Mouse (Mus musculus) heart, postnatal 0 days (tissue): Measurements from ENCODE around the gene Ceacam16.

Experiments
- CTCF ChIP-seq: IDR thresholded peaks from 2 replicates; pipeline ENCODE4 v1.5.1; 2016; ENCODE audit warnings: antibody characterized with exemption, control low read depth, low read depth
- EP300 ChIP-seq: IDR thresholded peaks from 2 replicates; pipeline ENCODE4 v1.6.1; 2016; ENCODE audit warnings: antibody characterized with exemption, low read depth

DNA sequence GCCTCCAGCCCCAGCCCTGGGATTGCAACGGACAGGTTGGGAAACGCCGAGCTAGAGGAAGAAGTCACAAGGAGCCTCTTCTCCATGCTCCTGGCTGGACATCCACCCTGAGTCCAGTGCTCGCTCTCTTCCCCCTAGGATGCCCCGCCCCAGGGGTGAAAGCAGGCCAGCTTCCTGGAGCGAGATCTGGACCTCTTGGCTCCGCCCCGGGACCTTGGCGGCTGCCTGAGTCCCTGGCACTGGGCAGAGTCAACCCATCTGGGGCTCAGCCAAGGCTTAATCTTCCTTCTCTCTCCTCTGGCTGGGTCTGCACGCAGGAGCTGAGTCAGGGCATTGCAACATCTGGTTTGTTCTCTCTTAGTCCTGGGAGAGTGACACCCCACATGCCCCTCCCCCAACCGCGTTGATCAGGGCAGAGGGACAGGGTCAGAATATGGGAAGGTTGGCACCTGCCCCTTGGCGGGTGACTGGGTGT, 30.4 kb downstream of the Ceacam16 start:
- no peak for TF ChIP-seq CTCF
- no peak for TF ChIP-seq EP300
